Mouse (Mus musculus) lung, postnatal 14 days (tissue): ENCODE data around the gene Pir.
A peak's percentile ranks its signal among the peaks of the same experiment; 100 is the strongest.

Experiments used
- DNase-seq: peaks from one replicate; pipeline ENCODE4 v3.0.0; 2021

Gene Pir

DNA sequence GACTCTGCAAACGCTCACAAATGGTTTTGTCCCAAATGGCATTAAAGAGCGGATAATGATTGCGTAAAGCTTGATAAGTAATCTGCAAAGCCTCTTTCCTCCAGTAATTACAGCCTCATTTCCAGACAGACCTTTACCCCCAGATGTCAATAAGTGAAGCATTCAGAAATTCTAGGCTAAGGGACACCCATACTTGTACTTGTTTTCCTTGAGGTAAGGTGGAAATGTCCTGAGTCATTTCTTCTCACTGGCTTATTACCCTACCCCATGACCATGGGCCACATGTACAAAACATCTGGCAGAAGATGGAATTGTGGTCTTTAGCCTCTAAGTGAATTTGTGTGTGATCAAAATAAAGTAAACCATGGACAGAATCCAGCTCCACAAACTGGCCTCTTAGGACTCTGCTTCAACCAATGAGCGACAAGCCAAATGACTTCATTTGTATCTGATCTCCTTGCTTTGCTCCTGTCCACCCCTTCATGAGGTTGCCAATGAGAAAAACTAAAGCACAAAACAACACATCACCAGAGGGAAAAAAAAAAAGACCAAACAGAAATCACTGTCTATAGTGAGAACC lies 76.3 kb downstream of the Pir start:
- DNase-seq, result no peak

DNA sequence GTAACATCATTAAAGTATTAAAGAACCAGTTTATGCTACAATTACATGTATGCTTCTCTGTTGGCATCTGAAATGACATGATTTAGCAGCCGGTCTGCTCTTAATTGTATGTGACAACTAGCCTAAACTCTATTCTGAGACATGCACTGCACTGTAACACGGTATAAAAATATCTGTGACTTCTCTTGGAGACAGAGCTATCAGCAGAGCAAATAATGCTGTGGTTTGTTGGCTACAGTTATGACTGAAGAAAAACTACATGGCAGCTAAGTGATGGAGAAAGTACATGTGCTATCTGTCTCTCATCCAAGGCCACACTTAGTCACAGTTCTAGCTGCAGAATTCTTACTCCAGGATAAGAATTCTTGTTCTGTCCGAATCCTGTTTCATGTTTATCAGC lies 79.8 kb downstream of the Pir start:
- no peak for DNase-seq

GRCm38 (mm10) chrX:164365153-164365865 lies 96.1 kb downstream of the Pir start:
- DNase-seq, result no peak

DNA sequence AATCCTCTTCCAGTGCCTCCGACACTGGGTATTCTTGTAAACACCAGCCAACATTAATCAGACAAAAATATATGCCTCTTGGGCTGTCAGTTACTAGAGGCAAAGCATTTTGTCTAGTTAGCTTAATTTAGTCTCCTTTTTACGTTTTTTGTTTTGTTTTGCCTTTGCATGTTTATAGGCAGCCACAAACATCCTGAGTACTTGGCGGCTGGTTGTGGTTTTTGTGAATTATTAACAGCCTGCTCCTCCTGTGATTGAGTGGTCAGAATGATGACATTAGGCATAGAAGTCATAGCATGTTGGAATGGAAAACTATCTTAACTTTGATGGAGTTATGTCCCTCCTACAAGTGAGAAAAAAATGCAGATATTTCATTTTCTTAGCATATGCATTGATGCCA lies 101.4 kb downstream of the Pir start:
- DNase-seq, result no peak

- DNase-seq, result peak; percentile 32
Measured at GRCm38 (mm10) chrX:164373081-164373480, 103.9 kb downstream of the Pir start, which contains the start of gene Vegfd. Vegfd (plus strand) TSS chrX:164373378.

DNA sequence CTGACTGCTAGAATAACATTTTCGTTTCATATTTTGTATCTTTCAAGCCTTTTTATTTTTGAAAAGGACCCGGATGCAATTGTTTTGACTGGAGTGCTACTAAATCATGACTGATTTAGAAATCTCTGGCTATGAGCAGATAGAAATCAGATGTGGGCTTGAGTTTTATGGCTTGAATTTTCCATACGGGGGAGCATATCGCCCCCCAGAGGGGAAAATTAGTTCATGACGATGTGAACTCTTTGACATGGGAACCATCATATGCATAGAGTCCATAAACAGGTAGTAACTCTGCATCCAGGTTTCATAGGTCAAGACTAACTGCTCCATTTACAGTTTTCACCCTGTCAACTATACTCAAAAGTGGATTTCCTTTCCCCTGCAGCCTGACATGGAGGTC lies 105.4 kb downstream of the Pir start:
- DNase-seq, result no peak

DNA sequence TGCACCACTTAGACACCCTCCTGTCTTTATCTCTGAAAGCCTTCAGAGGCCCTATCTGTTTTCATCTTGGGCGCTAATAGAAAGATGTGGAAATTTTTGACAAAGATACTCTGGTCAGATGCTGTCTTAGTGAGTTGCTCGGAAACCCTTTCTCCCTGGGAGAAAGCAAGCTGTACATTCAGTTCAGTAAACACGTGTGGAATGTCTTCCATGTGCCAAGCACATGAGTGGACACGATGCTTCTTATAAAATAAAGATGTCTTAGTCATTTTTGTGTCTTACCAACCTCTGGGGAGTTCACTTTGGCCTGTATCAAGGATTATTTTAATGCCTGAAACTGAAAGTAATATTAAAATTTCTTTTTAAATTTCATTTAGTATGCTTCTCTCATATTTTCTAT lies 110.5 kb downstream of the Pir start:
- no peak for DNase-seq

- DNase-seq, result peak; percentile 78
Measured at GRCm38 (mm10) chrX:164381618-164382408, 112.6 kb downstream of the Pir start.

DNA sequence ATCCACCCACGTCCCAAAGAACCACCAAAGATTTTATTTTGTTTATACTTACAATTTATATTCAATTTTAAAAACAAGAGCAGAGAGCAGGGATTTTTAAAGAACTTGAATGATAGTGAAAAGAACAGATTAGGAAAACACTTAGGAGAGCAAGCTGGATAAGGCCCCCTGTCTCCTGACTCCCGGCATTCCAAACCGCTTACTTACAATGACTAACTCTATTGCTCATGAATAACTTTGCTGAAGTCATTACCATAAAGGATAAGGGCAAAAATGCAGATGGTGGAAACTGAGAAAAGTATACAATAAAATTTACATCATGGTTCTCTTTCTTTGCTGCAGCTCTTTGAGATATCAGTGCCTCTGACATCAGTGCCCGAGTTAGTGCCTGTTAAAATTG lies 124.9 kb downstream of the Pir start:
- no peak for DNase-seq

- no peak for DNase-seq
Measured at GRCm38 (mm10) chrX:164398456-164398855, 129.3 kb downstream of the Pir start.

GRCm38 (mm10) chrX:164405080-164405649 lies 136.0 kb downstream of the Pir start:
- no peak for DNase-seq

GRCm38 (mm10) chrX:164406133-164407022 lies 137.2 kb downstream of the Pir start:
- DNase-seq, result no peak

DNA sequence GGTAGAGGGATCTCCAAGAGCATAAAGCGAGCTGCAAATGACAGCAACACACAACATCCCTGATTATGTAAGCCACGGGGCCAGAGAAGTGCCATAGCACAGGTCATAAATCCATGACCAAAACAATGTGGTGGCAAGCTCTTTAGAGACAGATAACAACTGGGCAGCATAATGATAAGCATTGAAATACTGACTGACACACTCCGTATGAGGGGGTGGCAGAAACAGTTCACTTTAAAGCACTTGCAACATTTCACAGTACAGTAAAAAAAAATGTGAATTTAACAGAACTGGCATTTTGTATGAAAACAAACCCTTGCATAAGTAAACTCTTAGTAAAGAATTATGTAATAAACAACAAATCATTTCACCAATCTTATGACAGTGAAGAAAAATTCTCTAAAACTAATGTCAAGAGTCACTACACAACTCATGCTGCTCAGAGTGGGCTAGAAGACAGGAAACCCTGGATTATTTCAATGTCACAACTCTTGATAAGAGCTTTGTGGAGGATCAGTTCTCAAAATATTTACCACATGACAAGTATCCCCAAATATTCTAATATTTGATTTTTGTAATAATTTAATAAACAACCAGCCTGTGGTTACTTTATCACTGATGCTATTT lies 139.2 kb downstream of the Pir start:
- no peak for DNase-seq

GRCm38 (mm10) chrX:164410562-164410961 lies 141.4 kb downstream of the Pir start:
- DNase-seq, result no peak

GRCm38 (mm10) chrX:164416803-164417202 lies 147.6 kb downstream of the Pir start:
- no peak for DNase-seq

DNA sequence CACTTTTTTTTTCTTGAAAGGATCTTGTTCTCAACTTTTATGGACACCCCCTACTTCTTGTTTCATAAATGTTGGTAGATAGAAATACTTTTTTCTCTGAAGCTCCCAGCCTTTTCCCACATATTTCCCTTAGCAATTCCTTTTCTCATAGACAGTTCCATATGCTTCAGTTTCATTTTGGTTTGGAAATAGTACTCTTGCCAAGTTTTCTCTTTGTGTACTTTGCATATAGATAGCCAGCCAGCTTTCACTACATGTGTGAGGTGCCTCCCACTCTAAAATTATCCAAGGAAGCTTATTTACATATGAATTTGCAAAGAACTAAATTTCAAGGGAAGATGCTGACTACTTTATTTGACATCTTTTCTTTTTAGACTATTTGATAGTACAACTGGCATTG lies 148.8 kb downstream of the Pir start:
- no peak for DNase-seq

DNA sequence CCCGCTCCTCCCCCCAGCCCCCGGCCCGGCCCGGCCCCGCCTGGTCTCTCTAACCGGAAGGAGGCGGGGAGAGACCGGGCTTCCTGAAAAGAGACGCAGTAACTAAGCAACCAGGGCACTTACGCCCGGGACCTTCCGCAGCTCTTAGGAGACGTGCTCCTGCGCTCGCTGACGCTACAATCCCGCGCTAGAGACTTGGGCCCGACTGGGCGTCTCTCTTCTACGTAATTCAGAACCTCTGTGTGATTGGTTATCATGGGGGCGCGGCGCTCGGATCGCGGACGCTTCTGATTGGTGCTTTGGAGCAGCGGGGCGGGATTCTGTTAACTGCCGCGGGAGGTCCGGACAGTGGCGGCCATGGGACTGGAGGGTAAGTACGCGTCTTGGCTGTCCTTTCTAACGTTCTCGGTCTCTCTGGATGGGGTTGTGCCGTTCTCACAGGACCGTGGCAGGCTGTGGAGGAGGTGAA lies 150.3 kb downstream of the Pir start, which contains the start of gene Piga:
Piga (plus strand) TSS at position 317 of the 469 bp plus-strand sequence.
- peak; percentile 88 for DNase-seq

- no peak for DNase-seq
Measured at GRCm38 (mm10) chrX:164419955-164420354, 150.8 kb downstream of the Pir start.

GRCm38 (mm10) chrX:164420518-164420917 lies 151.3 kb downstream of the Pir start:
- no peak for DNase-seq
